Mouse (Mus musculus): Measurements from ENCODE around the gene Mpzl2. TPM values are rescaled to one million over a fixed set of nuclear protein-coding genes. Genes with fewer than 3 reads are reported as not detected.
"Not testable (repeated sequence)": the region's sequence is repeated elsewhere in the genome, so short reads cannot be mapped to it uniquely, and the experiment has no call there.

Mpzl2 gene
- polyA plus RNA-seq, 1 experiment from 2014 or later = 13.3 TPM

GRCm38 (mm10) chr9:45022800-45023199 is 16.8 kb upstream of the Mpzl2 start:
- ATAC-seq (ENCODE audit: low read depth) = no peak
- WGBS = 5% methylated on average over 3 of the region's 3 CpGs

DNA sequence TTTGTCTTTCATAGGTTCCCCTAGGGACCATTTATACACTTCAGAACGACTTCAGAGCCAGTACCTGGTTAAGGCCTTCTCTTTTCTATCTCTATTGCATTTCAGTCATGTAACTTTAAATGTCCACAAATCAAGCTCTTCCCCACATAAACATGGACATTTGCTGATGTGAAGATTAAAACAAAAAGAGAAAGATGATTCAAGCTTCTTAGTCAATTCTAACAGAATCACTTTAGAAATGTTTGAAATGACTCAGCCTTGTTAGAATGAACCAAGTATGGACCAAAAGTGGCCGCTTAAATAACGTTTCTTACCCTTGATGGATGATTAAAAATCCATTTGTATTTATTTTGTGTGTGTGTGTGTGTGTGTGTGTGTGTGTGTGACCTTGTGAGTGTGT is 16.0 kb upstream of the Mpzl2 start:
- Histone ChIP-seq H3K9me3 (ENCODE audit: control insufficient read depth, low read length) (no peaks in the 10 kb centered on the region), H3K4me1 (ENCODE audit: control insufficient read depth, insufficient read depth, low read length) (no peaks in the 10 kb centered on the region), H3K4me2 (ENCODE audit: low read depth, low read length) (no peak overlapping the region), H3K4me3 (ENCODE audit: low read depth, low read length) (no peak overlapping the region), H3K36me3 (ENCODE audit: control insufficient read depth, insufficient read depth, low read length) (no peaks in the 10 kb centered on the region), H3K9ac (ENCODE audit: low read depth, low read length) (no peak overlapping the region), H3K27me3 (replicated peaks; ENCODE audit: control insufficient read depth, insufficient read depth, low read length) (0 out of 2 replicates have a peak, but pooled peaks cover 3% of the 10 kb centered on the region), H3K27ac (replicated peaks; ENCODE audit: low read depth, low read length) (no peak overlapping the region)
- DNase-seq (ENCODE audit: low spot score) = no peak
- no peak for ATAC-seq (ENCODE audit: low read depth)
- WGBS = 57% methylated on average over 3 of the region's 3 CpGs

More at GRCm38 (mm10) chr9:45022800-45023199, 16.8 kb upstream of the Mpzl2 start:
- no peak overlapping the region for H3K4me2 ChIP-seq (ENCODE audit: low read depth, low read length)
- no peaks in the 10 kb centered on the region for H3K9me3 ChIP-seq (ENCODE audit: control insufficient read depth, low read length)
- H3K27ac ChIP-seq (replicated peaks; ENCODE audit: low read depth, low read length) = no peak overlapping the region
- H3K36me3 ChIP-seq (ENCODE audit: control insufficient read depth, insufficient read depth, low read length) = no peaks in the 10 kb centered on the region
- DNase-seq (ENCODE audit: low spot score) = peak; percentile 70
- no peak overlapping the region for H3K4me3 ChIP-seq (ENCODE audit: low read depth, low read length)
- H3K4me1 ChIP-seq (ENCODE audit: control insufficient read depth, insufficient read depth, low read length) = no peaks in the 10 kb centered on the region
- no peak overlapping the region for H3K9ac ChIP-seq (ENCODE audit: low read depth, low read length)
- 0 out of 2 replicates have a peak, but pooled peaks cover 2% of the 10 kb centered on the region for H3K27me3 ChIP-seq (replicated peaks; ENCODE audit: control insufficient read depth, insufficient read depth, low read length)

DNA sequence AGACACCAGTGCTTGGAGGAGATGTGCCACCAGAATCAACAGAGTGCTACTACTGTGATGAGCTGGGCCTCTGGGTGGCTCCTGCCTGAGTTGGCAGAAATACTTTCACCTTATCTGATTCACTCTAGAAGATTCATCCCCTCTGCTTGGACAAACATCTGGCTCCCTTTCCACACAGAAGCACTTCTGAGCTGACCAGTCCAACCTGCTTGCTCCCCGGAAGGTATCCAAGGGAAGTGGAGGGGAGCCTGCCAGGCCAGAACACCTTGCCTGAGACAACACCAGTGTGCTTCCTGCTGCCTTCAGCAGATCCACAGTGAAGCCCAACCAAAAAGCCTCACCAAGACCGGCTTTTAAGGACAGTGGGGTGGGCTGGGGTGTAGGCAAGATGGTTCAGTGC is 15.4 kb upstream of the Mpzl2 start:
- Histone ChIP-seq H3K4me3 (ENCODE audit: low read depth, low read length) (no peak overlapping the region), H3K27me3 (replicated peaks; ENCODE audit: control insufficient read depth, insufficient read depth, low read length) (0 out of 2 replicates have a peak, but pooled peaks cover 3% of the 10 kb centered on the region), H3K36me3 (ENCODE audit: control insufficient read depth, insufficient read depth, low read length) (no peaks in the 10 kb centered on the region), H3K27ac (replicated peaks; ENCODE audit: low read depth, low read length) (no peak overlapping the region), H3K9ac (ENCODE audit: low read depth, low read length) (no peak overlapping the region), H3K4me1 (ENCODE audit: control insufficient read depth, insufficient read depth, low read length) (no peaks in the 10 kb centered on the region), H3K4me2 (ENCODE audit: low read depth, low read length) (no peak overlapping the region), H3K9me3 (ENCODE audit: control insufficient read depth, low read length) (no peaks in the 10 kb centered on the region)
- DNase-seq (ENCODE audit: low spot score) (no peak), ATAC-seq (ENCODE audit: low read depth) (no peak)
- WGBS = 75% methylated on average over 2 of the region's 2 CpGs

DNA sequence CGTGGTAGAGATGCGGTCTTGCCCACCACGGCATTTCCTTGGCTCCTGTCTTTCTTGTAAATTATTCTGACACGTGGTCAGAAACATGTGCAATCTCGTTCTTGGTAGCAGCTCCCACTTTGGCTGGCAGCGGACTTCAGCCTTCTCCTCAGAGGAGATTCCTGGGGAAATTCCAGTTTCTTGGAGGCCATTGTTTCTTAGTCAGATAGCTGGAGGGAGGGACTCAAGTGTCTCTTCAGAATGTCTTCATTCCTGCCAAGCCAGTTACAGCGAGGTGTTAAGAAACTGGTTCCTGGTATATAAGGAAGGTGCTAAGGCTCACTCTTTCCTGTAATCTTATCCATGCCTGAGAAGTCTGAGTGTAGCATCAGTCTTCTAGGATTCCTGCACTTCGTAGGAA is 12.2 kb upstream of the Mpzl2 start:
- H3K4me3 ChIP-seq (ENCODE audit: low read depth, low read length) = no peak overlapping the region
- no peak overlapping the region for H3K27ac ChIP-seq (replicated peaks; ENCODE audit: low read depth, low read length)
- H3K27me3 ChIP-seq (replicated peaks; ENCODE audit: control insufficient read depth, insufficient read depth, low read length) = 0 out of 2 replicates have a peak, but pooled peaks cover 3% of the 10 kb centered on the region
- H3K4me2 ChIP-seq (ENCODE audit: low read depth, low read length) = no peak overlapping the region
- H3K36me3 ChIP-seq (ENCODE audit: control insufficient read depth, insufficient read depth, low read length) = no peaks in the 10 kb centered on the region
- DNase-seq (ENCODE audit: low spot score) (peak; percentile 27), ATAC-seq (ENCODE audit: low read depth) (no peak)
- WGBS = 74% methylated on average over 8 of the region's 8 CpGs
- no peaks in the 10 kb centered on the region for H3K9me3 ChIP-seq (ENCODE audit: control insufficient read depth, low read length)
- no peaks in the 10 kb centered on the region for H3K4me1 ChIP-seq (ENCODE audit: control insufficient read depth, insufficient read depth, low read length)
- H3K9ac ChIP-seq (ENCODE audit: low read depth, low read length) = no peak overlapping the region

DNA sequence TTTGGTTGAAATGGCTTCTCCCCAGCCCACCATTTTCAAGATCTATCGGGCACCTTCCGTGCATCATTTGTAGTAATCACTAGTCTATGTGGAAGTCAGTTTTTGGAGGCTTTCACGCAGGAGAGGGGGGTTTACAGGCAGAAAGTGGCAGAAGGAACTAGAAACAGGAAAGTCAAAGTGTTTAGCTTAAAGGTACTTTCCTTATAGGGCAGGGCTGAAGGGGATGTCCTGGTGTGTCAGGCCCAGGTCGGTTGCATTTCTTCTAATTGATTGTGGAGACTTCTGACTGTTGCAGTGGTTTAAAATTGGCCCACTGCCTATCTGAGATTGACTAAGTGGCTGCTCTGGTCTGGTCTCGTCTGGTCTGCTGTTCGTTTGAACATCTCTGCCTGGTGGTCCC is 9.3 kb upstream of the Mpzl2 start:
- WGBS = 64% methylated on average over 6 of the region's 6 CpGs
- Histone ChIP-seq H3K27me3 (replicated peaks; ENCODE audit: control insufficient read depth, insufficient read depth, low read length) (0 out of 2 replicates have a peak, but pooled peaks cover 3% of the 10 kb centered on the region), H3K9me3 (ENCODE audit: control insufficient read depth, low read length) (no peaks in the 10 kb centered on the region), H3K4me3 (ENCODE audit: low read depth, low read length) (no peak overlapping the region), H3K4me1 (ENCODE audit: control insufficient read depth, insufficient read depth, low read length) (no peaks in the 10 kb centered on the region), H3K27ac (replicated peaks; ENCODE audit: low read depth, low read length) (no peak overlapping the region), H3K4me2 (ENCODE audit: low read depth, low read length) (no peak overlapping the region), H3K36me3 (ENCODE audit: control insufficient read depth, insufficient read depth, low read length) (no peaks in the 10 kb centered on the region), H3K9ac (ENCODE audit: low read depth, low read length) (no peak overlapping the region)
- DNase-seq (ENCODE audit: low spot score) = no peak
- ATAC-seq (ENCODE audit: low read depth) = no peak

- ATAC-seq (ENCODE audit: low read depth) (no peak), DNase-seq (ENCODE audit: low spot score) (no peak)
- no peaks in the 10 kb centered on the region for H3K4me1 ChIP-seq (ENCODE audit: control insufficient read depth, insufficient read depth, low read length)
- H3K36me3 ChIP-seq (ENCODE audit: control insufficient read depth, insufficient read depth, low read length) = no peaks in the 10 kb centered on the region
- no peak overlapping the region for H3K4me3 ChIP-seq (ENCODE audit: low read depth, low read length)
- H3K9me3 ChIP-seq (ENCODE audit: control insufficient read depth, low read length) = no peaks in the 10 kb centered on the region
- no peak overlapping the region for H3K9ac ChIP-seq (ENCODE audit: low read depth, low read length)
- H3K27ac ChIP-seq (replicated peaks; ENCODE audit: low read depth, low read length) = no peak overlapping the region
- 0 out of 2 replicates have a peak, but pooled peaks cover 3% of the 10 kb centered on the region for H3K27me3 ChIP-seq (replicated peaks; ENCODE audit: control insufficient read depth, insufficient read depth, low read length)
- no peak overlapping the region for H3K4me2 ChIP-seq (ENCODE audit: low read depth, low read length)
- WGBS = 57% methylated on average over 2 of the region's 2 CpGs
Measured at GRCm38 (mm10) chr9:45032261-45032660, 7.3 kb upstream of the Mpzl2 start.

GRCm38 (mm10) chr9:45034526-45034925 is 5.1 kb upstream of the Mpzl2 start:
- H3K4me1 ChIP-seq (ENCODE audit: control insufficient read depth, insufficient read depth, low read length) = no peaks in the 10 kb centered on the region
- no peak overlapping the region for H3K4me2 ChIP-seq (ENCODE audit: low read depth, low read length)
- no peak overlapping the region for H3K9ac ChIP-seq (ENCODE audit: low read depth, low read length)
- ATAC-seq (ENCODE audit: low read depth) = no peak
- 82% methylated on average over 3 of the region's 3 CpGs for WGBS
- H3K36me3 ChIP-seq (ENCODE audit: control insufficient read depth, insufficient read depth, low read length) = no peaks in the 10 kb centered on the region
- H3K9me3 ChIP-seq (ENCODE audit: control insufficient read depth, low read length) = no peaks in the 10 kb centered on the region
- no peak for DNase-seq (ENCODE audit: low spot score)
- no peak overlapping the region for H3K4me3 ChIP-seq (ENCODE audit: low read depth, low read length)
- H3K27ac ChIP-seq (replicated peaks; ENCODE audit: low read depth, low read length) = no peak overlapping the region
- H3K27me3 ChIP-seq (replicated peaks; ENCODE audit: control insufficient read depth, insufficient read depth, low read length) = no peaks in the 10 kb centered on the region; the same call in 1 of the 2 replicates

- WGBS = 82% methylated on average over 1 of the region's 1 CpGs
- H3K36me3 ChIP-seq (ENCODE audit: control insufficient read depth, insufficient read depth, low read length); ATAC-seq (ENCODE audit: low read depth): not testable (repeated sequence)
Measured at GRCm38 (mm10) chr9:45037803-45038202, 1.8 kb upstream of the Mpzl2 start.

DNA sequence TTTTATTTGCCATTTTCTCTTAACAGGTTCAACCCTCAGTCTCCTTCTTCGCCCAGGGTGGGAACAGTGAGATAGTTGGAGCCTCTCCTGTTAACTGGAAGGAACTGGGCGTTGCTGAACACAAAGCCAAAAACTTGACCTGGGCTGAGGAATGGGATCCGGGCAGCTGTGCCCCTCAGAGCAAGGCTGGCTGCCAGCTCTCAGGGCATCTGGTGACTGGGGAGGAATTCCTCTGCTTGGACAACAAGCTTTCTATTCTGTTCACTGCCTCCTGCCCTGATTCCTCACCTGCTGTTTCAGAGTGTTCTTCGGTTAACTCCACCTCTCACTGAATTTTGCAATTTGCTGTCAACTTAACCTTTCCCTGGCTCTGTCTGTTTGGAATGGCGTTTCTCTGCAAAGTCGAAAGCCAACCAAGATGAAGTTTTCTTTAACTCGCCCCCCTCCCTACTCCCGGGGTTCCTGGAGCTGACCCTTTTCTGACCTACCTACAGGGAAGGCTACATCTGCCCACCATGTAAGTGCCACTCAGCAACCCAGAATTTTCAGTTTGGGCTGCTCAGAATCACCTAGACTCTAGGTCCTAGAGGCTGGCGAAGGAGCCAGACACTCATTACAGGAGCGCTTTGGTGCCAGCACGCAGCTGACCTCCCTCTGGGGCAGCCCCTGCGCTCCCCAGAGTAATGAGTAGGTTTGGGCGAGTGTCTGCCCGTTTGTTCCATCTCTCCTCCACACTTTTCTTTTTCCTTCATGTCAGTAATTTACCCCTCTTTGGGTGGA is 657 bp downstream of the Mpzl2 start:
- Histone ChIP-seq H3K9me3 (ENCODE audit: control insufficient read depth, low read length) (no peaks in the 10 kb centered on the region), H3K27ac (replicated peaks; ENCODE audit: low read depth, low read length) (no peak overlapping the region), H3K4me2 (ENCODE audit: low read depth, low read length) (peak overlapping the region; percentile 34), H3K4me3 (ENCODE audit: low read depth, low read length) (no peak overlapping the region), H3K27me3 (replicated peaks; ENCODE audit: control insufficient read depth, insufficient read depth, low read length) (peaks cover 42% of the 10 kb centered on the region), H3K4me1 (ENCODE audit: control insufficient read depth, insufficient read depth, low read length) (peaks cover 7% of the 10 kb centered on the region; the same call in 1 of the 2 replicates), H3K36me3 (ENCODE audit: control insufficient read depth, insufficient read depth, low read length) (no peaks in the 10 kb centered on the region), H3K9ac (ENCODE audit: low read depth, low read length) (0 out of 2 replicates have a peak overlapping the region, but pooled peaks have one; percentile 11)
- 16% methylated on average over 14 of the region's 14 CpGs for WGBS
- no peak for DNase-seq (ENCODE audit: low spot score)
- ATAC-seq (ENCODE audit: low read depth) = no peak

More at GRCm38 (mm10) chr9:45037803-45038202, 1.8 kb upstream of the Mpzl2 start:
- not testable (repeated sequence) for H3K4me2 ChIP-seq (ENCODE audit: low read depth, low read length); H3K9ac ChIP-seq (ENCODE audit: low read depth, low read length); H3K9me3 ChIP-seq (ENCODE audit: control insufficient read depth, low read length); H3K4me1 ChIP-seq (ENCODE audit: control insufficient read depth, insufficient read depth, low read length); DNase-seq (ENCODE audit: low spot score); H3K27ac ChIP-seq (replicated peaks; ENCODE audit: low read depth, low read length); H3K4me3 ChIP-seq (ENCODE audit: low read depth, low read length)
- peaks cover 29% of the 10 kb centered on the region for H3K27me3 ChIP-seq (replicated peaks; ENCODE audit: control insufficient read depth, insufficient read depth, low read length)
